Mouse (Mus musculus) bone marrow, adult 2 months (tissue): Measurements from ENCODE around the gene Galnt10.

Source experiments
- CTCF ChIP-seq: fragments of 200-500 bp; IDR thresholded peaks from 2 replicates; pipeline ENCODE4 v1.5.1; 2011; ENCODE audit warnings: low read length, control low read depth; ENCODE audit not compliant: control insufficient read depth, insufficient read depth
- POLR2A ChIP-seq: fragments of 200-500 bp; IDR thresholded peaks from 2 replicates; pipeline ENCODE4 v1.6.1; 2011; ENCODE audit warnings: low read depth, mild to moderate bottlenecking, control low read depth, low read length, borderline replicate concordance; ENCODE audit not compliant: control insufficient read depth

GRCm38 (mm10) chr11:57713960-57714359 is 68.7 kb downstream of the Galnt10 start:
- TF ChIP-seq CTCF (no peak), POLR2A (no peak)
